Mouse (Mus musculus) megakaryocyte, embryonic 14.5 days (primary cell): Measurements from ENCODE around the gene Hpd.

Experiments used
- FLI1 ChIP-seq: IDR thresholded peaks from 2 replicates; pipeline ENCODE4 v1.6.1; 2012; ENCODE audit warnings: low read length, inconsistent platforms, mixed read lengths
- GATA1 ChIP-seq: IDR thresholded peaks from 3 replicates; pipeline ENCODE4 v1.6.1; 2012; ENCODE audit warnings: mixed read lengths, low read length, inconsistent platforms, borderline replicate concordance

DNA sequence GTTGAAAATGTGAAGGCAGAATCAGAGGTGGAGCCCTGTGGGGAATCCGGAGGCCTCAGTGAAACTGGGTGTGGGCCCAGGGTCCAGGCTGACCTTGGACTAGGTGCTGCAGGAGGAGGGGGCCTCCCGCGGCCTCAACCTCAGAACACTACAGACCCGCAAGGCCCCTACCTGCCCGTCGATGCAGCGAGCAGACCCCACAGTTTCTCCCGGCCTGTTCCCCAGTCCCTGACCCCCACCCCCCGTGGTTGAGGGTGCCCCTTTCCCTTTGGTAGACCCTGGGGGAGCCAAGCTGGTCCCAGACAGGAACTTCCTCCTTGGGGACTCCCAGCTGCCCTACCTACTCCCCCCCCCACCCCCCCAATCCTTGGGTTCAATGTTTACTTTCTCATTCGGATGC is 16.1 kb downstream of the Hpd start:
- no peak for TF ChIP-seq GATA1
- TF ChIP-seq FLI1 = no peak
